Mouse (Mus musculus): ENCODE data around the gene Psmc2.

- TF ChIP-seq POLR2A (IDR thresholded peaks at IDR 0.05; ENCODE audit: low read depth, low read length) (no peak), CTCF (conservative IDR thresholded peaks at IDR 0.05; ENCODE audit: insufficient read depth, insufficient read length, low read depth, low read length) (no peak)
Observed at GRCm38 (mm10) chr5:21851679-21852340, 66.7 kb downstream of the Psmc2 start.
